Mouse (Mus musculus): ENCODE measurements at regions not wholly inside any gene's neighbourhood (a gene's known extent, or its start where the extent isn't known, plus 50 kb on each side); places are given as distances from the start of the nearest gene placed in this dataset.

DNA sequence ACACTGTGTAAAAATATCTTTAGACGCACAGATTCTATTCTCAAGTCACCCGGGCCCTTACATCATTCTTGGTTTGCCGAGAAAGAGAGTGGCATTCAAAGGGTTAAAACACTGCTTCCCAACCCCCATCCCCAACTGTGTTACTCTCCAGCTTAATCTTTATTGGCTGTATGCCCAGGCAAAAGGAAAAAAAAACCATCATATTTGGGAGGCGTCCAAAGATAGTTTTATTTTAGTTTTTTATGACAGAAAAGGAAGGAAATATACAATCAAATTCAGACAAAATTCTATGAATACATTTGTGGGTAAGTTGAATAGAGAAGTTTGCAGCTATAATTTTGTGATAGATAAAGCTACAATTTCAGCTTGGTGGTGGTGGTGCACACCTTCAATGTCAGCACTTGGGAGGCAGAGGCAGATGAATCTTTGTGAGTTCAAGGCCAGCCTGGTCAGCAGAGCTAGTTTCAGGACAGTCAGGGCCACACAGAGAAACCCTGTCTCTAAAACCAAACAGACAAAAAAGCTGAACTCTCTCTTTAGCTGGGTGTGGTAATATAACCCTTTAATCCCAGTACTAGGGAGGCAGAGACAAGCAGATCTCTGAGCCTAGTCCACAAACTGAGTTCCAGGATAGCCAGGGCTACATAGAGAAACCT lies 98.2 kb upstream of the Slc38a2 start:
- TF ChIP-seq CTCF (IDR thresholded peaks at IDR 0.05; ENCODE audit: borderline replicate concordance, control insufficient read depth, extremely low read depth, insufficient read depth, low read length, poor library complexity) (no peak), POLR2A (IDR thresholded peaks at IDR 0.05; ENCODE audit: control insufficient read depth, extremely low read depth, insufficient read depth, low read length, poor library complexity) (no peak)
